Mouse (Mus musculus) G1E (cell line): ENCODE results near the gene Olfr1309.

Experiments
- CTCF ChIP-seq: IDR thresholded peaks from 2 replicates; pipeline ENCODE4 v1.5.1; 2012; ENCODE audit warnings: low read depth, low read length, inconsistent platforms, mixed read lengths
- GATA1 ChIP-seq: IDR thresholded peaks from 2 replicates; pipeline ENCODE4 v1.6.1; 2012; ENCODE audit warnings: borderline replicate concordance, low read length, inconsistent platforms, mixed read lengths
- POLR2AphosphoS5 ChIP-seq: IDR thresholded peaks from 2 replicates; pipeline ENCODE4 v1.6.1; 2012; ENCODE audit warnings: low read depth, low read length, inconsistent platforms; ENCODE audit not compliant: insufficient replicate concordance

GRCm38 (mm10) chr2:111990181-111990580, at the start of gene Olfr1309:
- TF ChIP-seq CTCF (no peak), POLR2AphosphoS5 (no peak), GATA1 (no peak)
